Mouse (Mus musculus) cortical plate, adult 2 months (tissue): ENCODE measurements around the gene Pi4kb.

Source experiments
- CTCF ChIP-seq: fragments of 200-500 bp; IDR thresholded peaks from 2 replicates; pipeline ENCODE4 v1.5.1; 2011; ENCODE audit warnings: mild to moderate bottlenecking, control low read depth, low read length; ENCODE audit not compliant: insufficient read depth; ENCODE audit errors: extremely low read depth
- POLR2A ChIP-seq: fragments of 200-500 bp; IDR thresholded peaks from 2 replicates; pipeline ENCODE4 v1.6.1; 2011; ENCODE audit warnings: mild to moderate bottlenecking, low read length, control low read depth; ENCODE audit not compliant: insufficient read depth; ENCODE audit errors: extremely low read depth

DNA sequence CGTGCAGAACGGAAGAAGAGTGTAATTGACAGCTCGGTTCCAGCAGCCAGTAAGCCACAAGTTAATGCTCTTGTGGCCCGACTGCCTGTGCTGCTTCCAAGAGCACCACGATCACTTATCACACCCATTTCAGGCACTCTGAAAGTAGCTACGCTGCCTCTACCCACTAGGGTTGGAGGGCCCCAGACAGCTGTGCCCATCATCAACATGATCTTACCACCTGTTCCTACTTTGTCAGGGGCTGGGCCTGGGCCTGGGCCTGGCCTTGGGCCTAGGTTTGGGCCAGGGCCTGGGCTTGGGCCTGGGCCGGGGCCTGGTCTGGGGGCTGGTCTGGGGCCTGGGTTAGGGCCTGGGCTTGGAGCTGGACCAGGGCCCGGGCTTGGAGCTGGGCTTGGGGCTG is 16.2 kb upstream of the Pi4kb start:
- no peak for TF ChIP-seq CTCF
- no peak for TF ChIP-seq POLR2A
